Mouse (Mus musculus): ENCODE data around the gene Grin3b. TPM values are rescaled to one million over a fixed set of nuclear protein-coding genes. Genes with fewer than 3 reads are reported as not detected.
A peak's percentile ranks its signal among the peaks of the same experiment; 100 is the strongest.

Gene Grin3b
- polyA plus RNA-seq, 1 experiment from 2014 or later: 0.49 TPM

GRCm38 (mm10) chr10:79996272-79997033, 25.9 kb downstream of the Grin3b start, which contains the start of gene Abca7:
Gene Abca7 (plus strand): TSS chr10:79996494.
- peaks cover 8% of the 10 kb centered on the region for H3K27me3 ChIP-seq (ENCODE audit: control insufficient read depth, insufficient read depth, low read length)
- H3K9ac ChIP-seq (ENCODE audit: low read depth, low read length): peak within 1 kb of the TSS; percentile 35
- H3K4me3 ChIP-seq (ENCODE audit: low read depth, low read length): peak within 1 kb of the TSS; percentile 46
- H3K4me2 ChIP-seq (replicated peaks; ENCODE audit: low read depth, low read length): peak within 1 kb of the TSS; percentile 66
- peak; percentile 99 for DNase-seq (ENCODE audit: low spot score)
- no peaks in the 10 kb centered on the region for H3K9me3 ChIP-seq (ENCODE audit: control insufficient read depth, low read length)
- H3K4me1 ChIP-seq (replicated peaks; ENCODE audit: control insufficient read depth, insufficient read depth, low read length): peaks cover 2% of the 10 kb centered on the region
- H3K36me3 ChIP-seq (ENCODE audit: control insufficient read depth, insufficient read depth, low read length): no peaks in the 10 kb centered on the region
- WGBS: under 1% methylated on average over 34 of the region's 34 CpGs
- peak; percentile 84 for ATAC-seq (ENCODE audit: low FRiP score)
- peak within 1 kb of the TSS; percentile 61 for H3K27ac ChIP-seq (ENCODE audit: low read depth, low read length)

- WGBS: under 1% methylated on average over 35 of the region's 35 CpGs
- Histone ChIP-seq H3K36me3 (ENCODE audit: control insufficient read depth, insufficient read depth, low read length) (no peaks in the 10 kb centered on the region), H3K9me3 (ENCODE audit: control insufficient read depth, low read length) (no peaks in the 10 kb centered on the region), H3K4me2 (replicated peaks; ENCODE audit: low read depth, low read length) (peak overlapping the region; percentile 66), H3K27ac (ENCODE audit: low read depth, low read length) (peak overlapping the region; percentile 61), H3K4me3 (ENCODE audit: low read depth, low read length) (peak overlapping the region; percentile 46), H3K4me1 (replicated peaks; ENCODE audit: control insufficient read depth, insufficient read depth, low read length) (peaks cover 2% of the 10 kb centered on the region), H3K9ac (ENCODE audit: low read depth, low read length) (peak overlapping the region; percentile 45), H3K27me3 (ENCODE audit: control insufficient read depth, insufficient read depth, low read length) (peaks cover 14% of the 10 kb centered on the region)
- DNase-seq (ENCODE audit: low spot score) (peak; percentile 91), ATAC-seq (ENCODE audit: low FRiP score) (peak; percentile 83)
Measured at GRCm38 (mm10) chr10:79997034-79997760, 26.7 kb downstream of the Grin3b start.

GRCm38 (mm10) chr10:79997819-79998218, 27.3 kb downstream of the Grin3b start:
- ATAC-seq (ENCODE audit: low FRiP score): peak; percentile 26

GRCm38 (mm10) chr10:80001945-80002344, 31.4 kb downstream of the Grin3b start:
- no peak overlapping the region for H3K4me2 ChIP-seq (replicated peaks; ENCODE audit: low read depth, low read length)
- H3K27ac ChIP-seq (ENCODE audit: low read depth, low read length): no peak overlapping the region
- no peaks in the 10 kb centered on the region for H3K9me3 ChIP-seq (ENCODE audit: control insufficient read depth, low read length)
- H3K4me1 ChIP-seq (replicated peaks; ENCODE audit: control insufficient read depth, insufficient read depth, low read length): peaks cover 4% of the 10 kb centered on the region
- no peak overlapping the region for H3K9ac ChIP-seq (ENCODE audit: low read depth, low read length)
- ATAC-seq (ENCODE audit: low FRiP score): no peak
- no peak for DNase-seq (ENCODE audit: low spot score)
- no peak overlapping the region for H3K4me3 ChIP-seq (ENCODE audit: low read depth, low read length)
- H3K36me3 ChIP-seq (ENCODE audit: control insufficient read depth, insufficient read depth, low read length): no peaks in the 10 kb centered on the region
- WGBS: 66% methylated on average over 9 of the region's 9 CpGs
- H3K27me3 ChIP-seq (ENCODE audit: control insufficient read depth, insufficient read depth, low read length): peaks cover 26% of the 10 kb centered on the region

More at GRCm38 (mm10) chr10:79997819-79998218, 27.3 kb downstream of the Grin3b start:
- no peaks in the 10 kb centered on the region for H3K9me3 ChIP-seq (ENCODE audit: control insufficient read depth, low read length)
- H3K4me1 ChIP-seq (replicated peaks; ENCODE audit: control insufficient read depth, insufficient read depth, low read length): peaks cover 4% of the 10 kb centered on the region
- no peak for DNase-seq (ENCODE audit: low spot score)
- H3K36me3 ChIP-seq (ENCODE audit: control insufficient read depth, insufficient read depth, low read length): no peaks in the 10 kb centered on the region
- H3K27me3 ChIP-seq (ENCODE audit: control insufficient read depth, insufficient read depth, low read length): peaks cover 19% of the 10 kb centered on the region
- WGBS: 12% methylated on average over 15 of the region's 15 CpGs
- H3K9ac ChIP-seq (ENCODE audit: low read depth, low read length): peak overlapping the region; percentile 45; the same call in 1 of the 2 replicates
- peak overlapping the region; percentile 66 for H3K4me2 ChIP-seq (replicated peaks; ENCODE audit: low read depth, low read length)
- H3K4me3 ChIP-seq (ENCODE audit: low read depth, low read length): peak overlapping the region; percentile 46
- peak overlapping the region; percentile 58 for H3K27ac ChIP-seq (ENCODE audit: low read depth, low read length)

GRCm38 (mm10) chr10:80002829-80003228, 32.3 kb downstream of the Grin3b start:
- ATAC-seq (ENCODE audit: low FRiP score) (no peak), DNase-seq (ENCODE audit: low spot score) (no peak)
- H3K9me3 ChIP-seq (ENCODE audit: control insufficient read depth, low read length): no peaks in the 10 kb centered on the region
- no peak overlapping the region for H3K4me3 ChIP-seq (ENCODE audit: low read depth, low read length)
- WGBS: 20% methylated on average over 21 of the region's 21 CpGs
- H3K9ac ChIP-seq (ENCODE audit: low read depth, low read length): no peak overlapping the region
- H3K27ac ChIP-seq (ENCODE audit: low read depth, low read length): no peak overlapping the region
- H3K36me3 ChIP-seq (ENCODE audit: control insufficient read depth, insufficient read depth, low read length): no peaks in the 10 kb centered on the region
- H3K27me3 ChIP-seq (ENCODE audit: control insufficient read depth, insufficient read depth, low read length): peaks cover 26% of the 10 kb centered on the region
- H3K4me2 ChIP-seq (replicated peaks; ENCODE audit: low read depth, low read length): no peak overlapping the region
- peaks cover 4% of the 10 kb centered on the region for H3K4me1 ChIP-seq (replicated peaks; ENCODE audit: control insufficient read depth, insufficient read depth, low read length)

- Histone ChIP-seq H3K27me3 (ENCODE audit: control insufficient read depth, insufficient read depth, low read length) (peaks cover 26% of the 10 kb centered on the region), H3K4me3 (ENCODE audit: low read depth, low read length) (no peak overlapping the region), H3K27ac (ENCODE audit: low read depth, low read length) (no peak overlapping the region), H3K4me2 (replicated peaks; ENCODE audit: low read depth, low read length) (no peak overlapping the region), H3K9ac (ENCODE audit: low read depth, low read length) (no peak overlapping the region), H3K9me3 (ENCODE audit: control insufficient read depth, low read length) (no peaks in the 10 kb centered on the region), H3K36me3 (ENCODE audit: control insufficient read depth, insufficient read depth, low read length) (0 out of 2 replicates have a peak, but pooled peaks cover 3% of the 10 kb centered on the region), H3K4me1 (replicated peaks; ENCODE audit: control insufficient read depth, insufficient read depth, low read length) (0 out of 2 replicates have a peak, but pooled peaks cover 2% of the 10 kb centered on the region)
- ATAC-seq (ENCODE audit: low FRiP score) (no peak), DNase-seq (ENCODE audit: low spot score) (no peak)
- WGBS: 60% methylated on average over 9 of the region's 9 CpGs
Measured at GRCm38 (mm10) chr10:80003374-80004232, 33.1 kb downstream of the Grin3b start.

GRCm38 (mm10) chr10:80004233-80004705, 33.8 kb downstream of the Grin3b start:
- H3K27me3 ChIP-seq (ENCODE audit: control insufficient read depth, insufficient read depth, low read length): peaks cover 26% of the 10 kb centered on the region
- no peak overlapping the region for H3K4me2 ChIP-seq (replicated peaks; ENCODE audit: low read depth, low read length)
- ATAC-seq (ENCODE audit: low FRiP score) (no peak), DNase-seq (ENCODE audit: low spot score) (no peak)
- 0 out of 2 replicates have a peak, but pooled peaks cover 2% of the 10 kb centered on the region for H3K4me1 ChIP-seq (replicated peaks; ENCODE audit: control insufficient read depth, insufficient read depth, low read length)
- H3K4me3 ChIP-seq (ENCODE audit: low read depth, low read length): no peak overlapping the region
- no peak overlapping the region for H3K9ac ChIP-seq (ENCODE audit: low read depth, low read length)
- H3K9me3 ChIP-seq (ENCODE audit: control insufficient read depth, low read length): no peaks in the 10 kb centered on the region
- H3K36me3 ChIP-seq (ENCODE audit: control insufficient read depth, insufficient read depth, low read length): 0 out of 2 replicates have a peak, but pooled peaks cover 3% of the 10 kb centered on the region
- 96% methylated on average over 8 of the region's 8 CpGs for WGBS
- H3K27ac ChIP-seq (ENCODE audit: low read depth, low read length): no peak overlapping the region

GRCm38 (mm10) chr10:80011740-80012139, 41.2 kb downstream of the Grin3b start:
- no peak for ATAC-seq (ENCODE audit: low FRiP score)
- H3K27me3 ChIP-seq (ENCODE audit: control insufficient read depth, insufficient read depth, low read length): peaks cover 37% of the 10 kb centered on the region

More at GRCm38 (mm10) chr10:80011740-80012139, 41.2 kb downstream of the Grin3b start:
- H3K36me3 ChIP-seq (ENCODE audit: control insufficient read depth, insufficient read depth, low read length): 0 out of 2 replicates have a peak, but pooled peaks cover 3% of the 10 kb centered on the region
- no peak overlapping the region for H3K9ac ChIP-seq (ENCODE audit: low read depth, low read length)
- WGBS: 87% methylated on average over 6 of the region's 6 CpGs
- no peak overlapping the region for H3K4me3 ChIP-seq (ENCODE audit: low read depth, low read length)
- no peak for DNase-seq (ENCODE audit: low spot score)
- no peak overlapping the region for H3K27ac ChIP-seq (ENCODE audit: low read depth, low read length)
- H3K4me1 ChIP-seq (replicated peaks; ENCODE audit: control insufficient read depth, insufficient read depth, low read length): no peaks in the 10 kb centered on the region
- peaks cover 3% of the 10 kb centered on the region; the same call in 1 of the 2 replicates for H3K9me3 ChIP-seq (ENCODE audit: control insufficient read depth, low read length)
- no peak overlapping the region for H3K4me2 ChIP-seq (replicated peaks; ENCODE audit: low read depth, low read length)

All from hindbrain, embryonic 11.5 days (tissue).